Mouse (Mus musculus): ENCODE results near the gene Cpa2. TPM values are rescaled to one million over a fixed set of nuclear protein-coding genes. Genes with fewer than 3 reads are reported as not detected.

Gene Cpa2
- polyA plus RNA-seq, 1 experiment = 1.2 TPM

DNA sequence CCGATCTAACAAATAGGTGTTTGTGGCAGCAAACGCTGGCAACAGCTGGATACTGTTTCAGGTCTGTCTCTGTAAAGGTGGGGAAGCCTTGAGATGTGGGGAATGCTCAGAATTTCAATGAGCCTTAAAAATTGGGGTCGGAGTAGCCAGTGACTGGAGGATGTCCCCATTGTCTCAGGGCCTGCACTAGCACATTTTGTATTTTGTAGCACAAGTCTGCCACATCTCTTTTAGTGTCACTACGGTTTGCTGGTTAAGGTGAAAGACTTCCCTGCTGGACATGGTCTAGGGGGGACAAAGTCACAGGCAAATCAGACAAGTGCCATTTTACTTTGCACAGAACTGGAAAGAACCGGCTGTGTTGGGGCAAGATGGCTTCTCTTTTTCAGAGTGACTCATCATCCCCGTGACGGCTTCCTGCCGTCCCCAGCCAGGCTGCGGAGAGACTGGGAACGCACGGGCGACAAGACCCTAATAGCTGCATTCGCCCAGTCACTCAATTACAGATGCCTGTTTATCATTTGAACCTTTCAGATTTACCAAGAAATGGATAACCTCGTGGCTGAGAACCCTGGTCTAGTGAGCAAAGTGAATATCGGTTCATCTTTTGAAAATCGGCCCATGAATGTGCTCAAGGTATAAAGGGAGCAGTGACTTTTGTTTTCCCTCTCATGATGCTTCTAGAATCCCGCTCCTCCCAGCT lies 5.3 kb downstream of the Cpa2 start:
- peak overlapping the region; percentile 78 for H3K27ac ChIP-seq (ENCODE audit: insufficient read depth, low read length)
- peaks cover 8% of the 10 kb centered on the region for H3K4me1 ChIP-seq (ENCODE audit: control insufficient read depth, insufficient read depth, low read length)
- no peak for TF ChIP-seq CTCF (IDR thresholded peaks at IDR 0.05; ENCODE audit: borderline replicate concordance, insufficient read depth, low read length)
- TF ChIP-seq POLR2A (IDR thresholded peaks at IDR 0.05; ENCODE audit: low read depth, low read length) = no peak
- H3K4me3 ChIP-seq (ENCODE audit: insufficient read depth, low read length) = no peak overlapping the region; the same call in 1 of the 2 replicates

GRCm38 (mm10) chr6:30547274-30547645 lies 5.9 kb downstream of the Cpa2 start:
- Histone ChIP-seq H3K4me1 (ENCODE audit: control insufficient read depth, insufficient read depth, low read length) (peaks cover 8% of the 10 kb centered on the region), H3K4me3 (ENCODE audit: insufficient read depth, low read length) (no peak overlapping the region), H3K27ac (ENCODE audit: insufficient read depth, low read length) (peak overlapping the region; percentile 78)
- TF ChIP-seq CTCF (IDR thresholded peaks at IDR 0.05; ENCODE audit: borderline replicate concordance, insufficient read depth, low read length) (no peak), POLR2A (IDR thresholded peaks at IDR 0.05; ENCODE audit: low read depth, low read length) (no peak)

- TF ChIP-seq CTCF (IDR thresholded peaks at IDR 0.05; ENCODE audit: borderline replicate concordance, insufficient read depth, low read length) (no peak), POLR2A (IDR thresholded peaks at IDR 0.05; ENCODE audit: low read depth, low read length) (no peak)
- no peak overlapping the region for H3K4me3 ChIP-seq (ENCODE audit: insufficient read depth, low read length)
- peak overlapping the region; percentile 51 for H3K27ac ChIP-seq (ENCODE audit: insufficient read depth, low read length)
- peaks cover 8% of the 10 kb centered on the region for H3K4me1 ChIP-seq (ENCODE audit: control insufficient read depth, insufficient read depth, low read length)
These were observed 6.4 kb downstream of the Cpa2 start for GRCm38 (mm10) chr6:30547656-30548306.

GRCm38 (mm10) chr6:30549231-30549761 lies 7.9 kb downstream of the Cpa2 start:
- Histone ChIP-seq H3K4me3 (ENCODE audit: insufficient read depth, low read length) (no peak overlapping the region), H3K27ac (ENCODE audit: insufficient read depth, low read length) (peak overlapping the region; percentile 84), H3K4me1 (ENCODE audit: control insufficient read depth, insufficient read depth, low read length) (peaks cover 11% of the 10 kb centered on the region)
- TF ChIP-seq POLR2A (IDR thresholded peaks at IDR 0.05; ENCODE audit: low read depth, low read length) (no peak), CTCF (IDR thresholded peaks at IDR 0.05; ENCODE audit: borderline replicate concordance, insufficient read depth, low read length) (no peak)

DNA sequence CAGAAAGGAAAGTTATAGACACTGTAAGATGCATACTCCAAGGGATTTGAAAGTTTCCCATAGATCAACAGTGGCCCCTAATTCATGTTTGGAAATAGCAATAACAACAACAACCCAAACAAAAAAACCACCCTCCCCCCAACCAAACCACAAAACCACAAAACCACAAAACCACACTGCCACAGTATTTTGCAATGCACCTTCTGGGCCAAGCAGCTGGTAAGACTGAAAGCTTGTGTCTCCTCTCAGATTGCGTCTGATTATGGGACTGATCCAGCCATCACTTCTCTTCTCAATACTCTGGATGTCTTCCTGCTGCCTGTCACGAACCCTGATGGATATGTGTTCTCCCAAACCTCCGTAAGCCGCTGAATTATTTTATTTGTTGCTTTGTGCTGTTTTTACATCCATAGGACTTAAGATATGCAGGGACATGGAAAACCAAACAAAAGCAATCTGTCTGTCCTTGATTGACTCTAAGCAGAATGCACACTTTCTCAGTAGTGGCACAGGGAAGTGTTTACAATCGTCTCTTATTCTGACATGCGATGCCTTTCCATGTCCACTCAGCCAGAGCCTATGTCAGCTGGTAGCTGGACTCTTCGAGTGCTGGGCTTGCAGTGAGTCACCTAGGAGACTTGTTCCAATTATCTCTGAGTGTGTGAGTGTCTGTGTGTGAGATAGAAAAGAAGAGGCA lies 9.3 kb downstream of the Cpa2 start:
- peak overlapping the region; percentile 30; the same call in 1 of the 2 replicates for H3K27ac ChIP-seq (ENCODE audit: insufficient read depth, low read length)
- H3K4me3 ChIP-seq (ENCODE audit: insufficient read depth, low read length) = no peak overlapping the region
- peaks cover 12% of the 10 kb centered on the region for H3K4me1 ChIP-seq (ENCODE audit: control insufficient read depth, insufficient read depth, low read length)
- TF ChIP-seq CTCF (IDR thresholded peaks at IDR 0.05; ENCODE audit: borderline replicate concordance, insufficient read depth, low read length) (no peak), POLR2A (IDR thresholded peaks at IDR 0.05; ENCODE audit: low read depth, low read length) (no peak)

- H3K4me3 ChIP-seq (ENCODE audit: insufficient read depth, low read length) = no peak overlapping the region
- 0 out of 2 replicates have a peak overlapping the region, but pooled peaks have one; percentile 30 for H3K27ac ChIP-seq (ENCODE audit: insufficient read depth, low read length)
- H3K4me1 ChIP-seq (ENCODE audit: control insufficient read depth, insufficient read depth, low read length) = peaks cover 13% of the 10 kb centered on the region
- TF ChIP-seq CTCF (IDR thresholded peaks at IDR 0.05; ENCODE audit: borderline replicate concordance, insufficient read depth, low read length) (no peak), POLR2A (IDR thresholded peaks at IDR 0.05; ENCODE audit: low read depth, low read length) (no peak)
These were observed 9.8 kb downstream of the Cpa2 start for GRCm38 (mm10) chr6:30551193-30551515.

- TF ChIP-seq POLR2A (IDR thresholded peaks at IDR 0.05; ENCODE audit: low read depth, low read length) (no peak), CTCF (IDR thresholded peaks at IDR 0.05; ENCODE audit: borderline replicate concordance, insufficient read depth, low read length) (no peak)
- Histone ChIP-seq H3K4me1 (ENCODE audit: control insufficient read depth, insufficient read depth, low read length) (peaks cover 8% of the 10 kb centered on the region), H3K27ac (ENCODE audit: insufficient read depth, low read length) (no peak overlapping the region), H3K4me3 (ENCODE audit: insufficient read depth, low read length) (no peak overlapping the region)
These were observed 10.5 kb downstream of the Cpa2 start for GRCm38 (mm10) chr6:30551644-30552580.

DNA sequence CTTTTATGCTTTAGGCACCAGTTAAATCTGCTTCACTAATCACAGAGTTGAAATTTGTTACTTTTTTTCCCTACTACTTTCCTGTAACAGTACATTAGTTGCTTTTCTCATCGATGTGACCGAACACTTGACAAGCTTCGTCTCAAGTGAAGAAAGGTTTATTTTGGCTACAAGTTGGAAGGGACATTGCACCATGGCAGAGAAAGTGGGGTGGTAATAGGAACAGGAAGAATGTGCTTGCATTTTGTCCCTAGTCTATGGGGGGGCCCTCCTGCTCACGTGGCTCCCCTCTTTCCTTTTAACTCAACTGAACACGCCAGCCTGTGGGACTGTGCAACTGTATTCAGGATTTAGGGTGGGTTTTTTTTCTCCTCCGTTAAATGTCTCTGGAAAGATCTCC lies 11.2 kb downstream of the Cpa2 start:
- H3K4me1 ChIP-seq (ENCODE audit: control insufficient read depth, insufficient read depth, low read length) = peaks cover 8% of the 10 kb centered on the region
- TF ChIP-seq POLR2A (IDR thresholded peaks at IDR 0.05; ENCODE audit: low read depth, low read length) = no peak
- TF ChIP-seq CTCF (IDR thresholded peaks at IDR 0.05; ENCODE audit: borderline replicate concordance, insufficient read depth, low read length) = no peak
- no peak overlapping the region for H3K27ac ChIP-seq (ENCODE audit: insufficient read depth, low read length)
- H3K4me3 ChIP-seq (ENCODE audit: insufficient read depth, low read length) = no peak overlapping the region
